Mouse (Mus musculus) lung, postnatal 0 days (tissue): Measurements from ENCODE around the gene Rbm25. TPM values are rescaled to one million over a fixed set of nuclear protein-coding genes. Genes with fewer than 3 reads are reported as not detected.
"Not testable (repeated sequence)": the region's sequence is repeated elsewhere in the genome, so short reads cannot be mapped to it uniquely, and the experiment has no call there.

Experiments used
- ATAC-seq: fragments of 200-750 bp; cut with Nextera tagmentation; 2 replicates; pipeline ENCODE4 v1.8.0; 2017; ENCODE audit warnings: moderate library complexity
- DNase-seq: peaks from one replicate; pipeline ENCODE4 v3.0.0-alpha.2; 2016; ENCODE audit warnings: low spot score
- H3K27ac ChIP-seq: fragments of 300-500 bp; sonication (generic); 2 replicates; pipeline ENCODE4 v1.5.1; 2014; ENCODE audit warnings: antibody characterized with exemption, mild to moderate bottlenecking, low read length, mixed read lengths
- H3K27me3 ChIP-seq: fragments of 300-500 bp; sonication (generic); replicated peaks from 2 replicates; pipeline ENCODE4 v1.6.1; 2014; ENCODE audit warnings: low read length, mixed read lengths; ENCODE audit not compliant: insufficient read depth
- H3K36me3 ChIP-seq: fragments of 300-500 bp; sonication (generic); 2 replicates; pipeline ENCODE4 v1.6.1; 2014; ENCODE audit warnings: low read length, mixed read lengths; ENCODE audit not compliant: insufficient read depth
- H3K4me1 ChIP-seq: fragments of 300-500 bp; sonication (generic); 2 replicates; pipeline ENCODE4 v1.6.1; 2014; ENCODE audit warnings: antibody characterized with exemption, low read depth, low read length, mixed read lengths; ENCODE audit not compliant: insufficient read depth
- H3K4me2 ChIP-seq: fragments of 300-500 bp; sonication (generic); replicated peaks from 2 replicates; pipeline ENCODE4 v1.6.1; 2014; ENCODE audit warnings: low read depth, mild to moderate bottlenecking, low read length, moderate library complexity, mixed read lengths
- H3K4me3 ChIP-seq: fragments of 300-500 bp; sonication (generic); 2 replicates; pipeline ENCODE4 v1.5.1; 2014; ENCODE audit warnings: low read depth, low read length
- H3K9ac ChIP-seq: fragments of 300-500 bp; sonication (generic); replicated peaks from 2 replicates; pipeline ENCODE4 v1.6.1; 2014; ENCODE audit warnings: low read depth, mild to moderate bottlenecking
- H3K9me3 ChIP-seq: fragments of 300-500 bp; sonication (generic); 2 replicates; pipeline ENCODE4 v1.6.1; 2016; ENCODE audit warnings: low read length, mixed read lengths
- CTCF ChIP-seq: IDR thresholded peaks from 2 replicates; pipeline ENCODE4 v1.5.1; 2016; ENCODE audit warnings: antibody characterized with exemption, mild to moderate bottlenecking
- EP300 ChIP-seq: IDR thresholded peaks from 2 replicates; pipeline ENCODE4 v1.6.1; 2016; ENCODE audit warnings: antibody characterized with exemption, mild to moderate bottlenecking, control low read depth
- WGBS: fragments of 180-500 bp; shearing (Covaris S2); extraction: QIAGEN DNeasy Blood & Tissue Kit; methylation state at CpG from one replicate; pipeline ENCODE4 v1.1.7; 2014; 5-methylcytosine and 5-hydroxymethylcytosine counted together
- polyA plus RNA-seq: library from polyadenylated mRNA; unstranded; fragments of >200 nt; fragmentation: Nextera tagmentation; extraction: Ambion mirVana; gene quantifications from 2 replicates; pipeline ENCODE4 v1.2.1, GENCODE M21; 2015

The Rbm25 gene
- polyA plus RNA-seq: 138 and 153 TPM in 2 replicates

DNA sequence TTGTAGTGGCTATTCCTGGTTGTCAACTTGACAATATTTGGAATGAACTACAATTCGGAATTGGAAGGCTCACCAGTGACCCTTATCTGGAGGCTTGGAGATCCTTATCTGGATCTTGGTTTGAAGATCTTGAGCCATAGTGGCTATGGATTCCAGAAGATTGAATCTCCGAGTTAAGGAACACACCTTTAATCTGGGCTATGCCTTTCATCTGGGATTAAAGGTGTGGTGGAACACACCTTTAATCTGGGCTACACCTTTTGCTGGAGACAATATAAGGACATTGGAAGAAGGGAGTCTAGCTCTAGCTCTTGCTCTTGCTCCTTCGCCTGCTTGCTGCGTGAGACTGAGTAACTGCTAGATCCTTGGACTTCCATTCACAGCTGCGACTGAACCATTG is at the start of gene Rbm25:
TSS of gene Rbm25 (plus strand) at position 301 of the 400 bp plus-strand sequence.
- ATAC-seq, H3K9me3 ChIP-seq, H3K4me1 ChIP-seq, H3K36me3 ChIP-seq, H3K27me3 ChIP-seq, DNase-seq: not testable (repeated sequence)
- WGBS: no CpG with 5 or more reads among the region's 5 CpGs
- H3K27ac ChIP-seq: peak within 1 kb of the TSS; percentile 97
- H3K4me2 ChIP-seq: peak within 1 kb of the TSS; percentile 75
- H3K9ac ChIP-seq: peak within 1 kb of the TSS; percentile 93
- H3K4me3 ChIP-seq: peak within 1 kb of the TSS; percentile 73

DNA sequence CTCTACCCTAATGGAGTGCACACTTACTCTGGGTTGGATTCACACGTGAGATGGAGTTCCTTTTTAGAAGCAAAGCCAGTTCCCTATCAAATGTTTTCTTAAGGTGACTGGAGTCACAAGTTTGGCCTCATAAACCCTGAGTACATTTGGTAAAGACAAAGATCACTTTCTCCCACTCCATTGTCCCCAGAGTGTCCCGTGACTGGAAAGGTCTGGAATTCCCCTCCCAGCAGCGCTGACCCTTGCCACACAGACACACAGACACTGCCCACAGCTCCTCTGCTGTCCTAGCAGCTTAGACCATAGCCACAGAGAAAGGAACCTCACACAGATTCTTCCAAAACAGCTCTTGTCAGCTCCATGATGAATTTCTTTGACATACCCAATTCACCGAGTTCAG is 48.9 kb upstream of the Rbm25 start:
- H3K27me3 ChIP-seq: no peaks in the 10 kb centered on the region
- WGBS: 68% methylated on average over 4 of the region's 4 CpGs
- H3K27ac ChIP-seq: no peak overlapping the region
- no peak overlapping the region for H3K4me3 ChIP-seq
- ATAC-seq (no peak), DNase-seq (no peak)
- H3K36me3 ChIP-seq: peaks cover 7% of the 10 kb centered on the region; the same call in 1 of the 2 replicates
- no peaks in the 10 kb centered on the region for H3K4me1 ChIP-seq
- H3K9me3 ChIP-seq: no peaks in the 10 kb centered on the region
- H3K4me2 ChIP-seq: no peak overlapping the region
- TF ChIP-seq CTCF: no peak
- no peak for TF ChIP-seq EP300
- H3K9ac ChIP-seq: no peak overlapping the region

DNA sequence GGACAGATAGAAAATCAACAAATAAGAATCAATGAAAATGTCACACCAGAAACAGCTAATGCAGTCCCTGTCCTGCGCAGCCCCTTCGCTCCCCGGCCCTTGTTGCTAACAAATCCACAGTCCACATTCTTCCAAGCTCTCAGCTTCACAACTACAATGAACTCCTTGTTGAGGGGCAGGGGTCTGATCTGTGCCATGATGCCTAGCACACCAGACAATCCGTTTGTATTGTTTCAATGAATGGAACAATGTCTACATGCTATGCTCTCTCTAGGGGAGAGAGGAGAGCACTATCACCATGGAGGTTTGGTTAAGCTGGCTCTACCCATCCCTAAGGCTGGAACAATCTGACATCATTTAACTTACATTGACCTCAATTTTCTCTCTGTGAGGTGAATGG is 48.3 kb upstream of the Rbm25 start:
- H3K27ac ChIP-seq: no peak overlapping the region

DNA sequence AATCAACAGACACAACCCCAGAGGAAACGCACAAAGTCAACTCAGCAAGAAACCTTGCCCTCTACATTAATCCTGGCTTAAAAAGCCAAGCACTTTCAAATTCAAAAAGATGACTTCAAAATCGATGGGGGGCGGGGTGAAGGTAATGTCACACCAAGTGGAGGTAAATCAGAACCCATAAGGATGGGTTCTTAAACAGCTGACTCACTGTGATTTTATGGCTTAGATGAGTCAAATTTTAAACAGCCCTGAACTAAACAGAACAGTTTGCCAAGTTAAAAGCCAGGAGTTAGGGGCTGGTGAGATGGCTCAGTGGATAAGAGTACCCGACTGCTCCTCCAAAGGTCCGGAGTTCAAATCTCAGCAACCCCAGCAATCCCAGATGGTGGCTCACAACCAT is 44.4 kb upstream of the Rbm25 start:
- Histone ChIP-seq H3K4me1 (no peaks in the 10 kb centered on the region), H3K9me3 (no peaks in the 10 kb centered on the region), H3K27me3 (no peaks in the 10 kb centered on the region), H3K9ac (no peak overlapping the region), H3K4me3 (no peak overlapping the region), H3K36me3 (peaks cover 19% of the 10 kb centered on the region; the same call in 1 of the 2 replicates), H3K27ac (no peak overlapping the region), H3K4me2 (no peak overlapping the region)
- no peak for TF ChIP-seq CTCF
- no peak for TF ChIP-seq EP300
- WGBS: 97% methylated on average over 5 of the region's 5 CpGs
- ATAC-seq: no peak
- DNase-seq: no peak

More for the DNA sequence above, 48.3 kb upstream of the Rbm25 start:
- Histone ChIP-seq H3K4me2 (no peak overlapping the region), H3K9ac (no peak overlapping the region), H3K36me3 (peaks cover 9% of the 10 kb centered on the region; the same call in 1 of the 2 replicates), H3K9me3 (no peaks in the 10 kb centered on the region), H3K4me3 (no peak overlapping the region), H3K4me1 (no peaks in the 10 kb centered on the region), H3K27me3 (no peaks in the 10 kb centered on the region)
- 86% methylated on average over 4 of the region's 4 CpGs for WGBS
- ATAC-seq: no peak
- no peak for TF ChIP-seq EP300
- no peak for TF ChIP-seq CTCF
- DNase-seq: no peak

DNA sequence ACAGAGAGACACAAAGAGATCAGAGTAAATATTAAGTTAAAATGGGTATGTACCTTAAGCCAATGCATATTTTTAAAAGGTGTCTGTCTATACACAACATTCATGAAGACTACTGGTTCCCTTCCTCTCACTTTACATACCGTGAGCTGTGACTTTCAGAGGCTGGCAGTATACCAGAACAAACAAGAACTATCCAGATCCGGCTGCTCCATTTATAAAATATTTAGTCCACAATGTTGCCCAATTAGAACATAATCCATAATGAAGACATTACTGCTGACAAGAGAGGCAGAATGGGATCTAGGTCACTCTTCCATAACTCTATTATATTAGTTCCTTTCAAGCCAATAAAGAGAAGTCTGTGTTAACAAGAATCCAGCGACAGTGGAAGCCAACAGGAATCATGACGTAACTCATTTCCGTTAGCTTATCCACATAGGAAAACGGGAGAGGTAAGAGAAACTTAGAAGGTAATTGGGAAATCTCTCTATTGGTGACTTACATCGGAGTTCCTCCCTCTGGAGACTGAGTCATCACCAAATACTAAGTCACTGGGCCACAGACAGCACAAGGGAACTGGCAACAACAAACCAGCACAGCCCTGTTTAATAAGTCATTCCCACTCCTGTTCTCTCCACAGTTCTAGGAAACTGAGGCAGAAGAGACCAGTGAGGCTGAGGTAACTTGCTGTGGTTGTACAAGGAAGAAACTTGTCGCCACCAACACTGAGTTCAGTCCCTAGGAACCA is 39.1 kb upstream of the Rbm25 start:
- H3K4me2 ChIP-seq: no peak overlapping the region
- peaks cover 12% of the 10 kb centered on the region; the same call in 1 of the 2 replicates for H3K36me3 ChIP-seq
- TF ChIP-seq EP300 (no peak), CTCF (no peak)
- WGBS: 76% methylated on average over 8 of the region's 8 CpGs
- peaks cover 5% of the 10 kb centered on the region; the same call in 1 of the 2 replicates for H3K4me1 ChIP-seq
- no peaks in the 10 kb centered on the region for H3K27me3 ChIP-seq
- no peak overlapping the region for H3K4me3 ChIP-seq
- ATAC-seq (no peak), DNase-seq (peak; percentile 9)
- no peak overlapping the region for H3K27ac ChIP-seq
- H3K9me3 ChIP-seq: no peaks in the 10 kb centered on the region
- no peak overlapping the region for H3K9ac ChIP-seq

DNA sequence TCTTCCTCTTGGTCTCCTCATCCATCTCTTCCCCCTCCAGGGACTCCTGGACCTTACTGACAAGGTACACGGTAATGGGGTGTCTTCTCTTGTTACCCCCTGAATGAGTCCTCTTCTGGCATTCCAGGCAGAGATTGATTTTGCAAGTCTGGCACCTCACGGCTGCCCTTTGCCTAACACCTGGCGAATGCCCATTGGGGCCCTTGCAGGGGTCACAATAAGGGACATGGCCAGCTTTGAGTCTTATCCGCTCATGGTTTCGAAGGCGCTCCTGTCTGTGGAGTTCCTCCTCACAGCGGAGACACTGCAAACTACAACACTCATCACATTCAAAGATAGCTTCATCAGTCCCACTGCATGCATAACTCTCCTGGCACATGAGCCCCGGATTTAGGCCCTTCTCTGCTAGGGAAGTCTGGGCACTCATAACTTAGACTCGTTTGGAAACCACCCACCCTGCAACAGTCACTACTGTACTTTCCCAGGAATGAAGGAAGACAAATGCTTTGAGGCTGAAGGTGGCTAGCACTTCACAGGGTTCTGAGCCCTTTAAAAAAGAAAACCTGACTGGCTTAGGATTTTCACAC is 36.5 kb upstream of the Rbm25 start:
- 83% methylated on average over 9 of the region's 9 CpGs for WGBS
- no peak overlapping the region for H3K4me2 ChIP-seq
- DNase-seq (no peak), ATAC-seq (no peak)
- peaks cover 4% of the 10 kb centered on the region; the same call in 1 of the 2 replicates for H3K36me3 ChIP-seq
- no peak overlapping the region for H3K27ac ChIP-seq
- no peaks in the 10 kb centered on the region for H3K27me3 ChIP-seq
- TF ChIP-seq EP300 (no peak), CTCF (no peak)
- no peak overlapping the region; the same call in 1 of the 2 replicates for H3K9ac ChIP-seq
- H3K4me3 ChIP-seq: no peak overlapping the region
- peaks cover 5% of the 10 kb centered on the region; the same call in 1 of the 2 replicates for H3K4me1 ChIP-seq
- no peaks in the 10 kb centered on the region for H3K9me3 ChIP-seq
